Mouse (Mus musculus) myocyte (in vitro differentiated cells): Measurements from ENCODE around the gene Limch1. TPM values are rescaled to one million over a fixed set of nuclear protein-coding genes. Genes with fewer than 3 reads are reported as not detected.

Source experiments
- H3K27me3 ChIP-seq: one replicate; pipeline ENCODE4 v1.6.1; 2011; ENCODE audit not compliant: control insufficient read depth, insufficient read depth, insufficient read length
- H3K36me3 ChIP-seq: one replicate; pipeline ENCODE4 v1.6.1; 2011; ENCODE audit not compliant: control insufficient read depth, insufficient read depth
- H3K4me2 ChIP-seq: one replicate; pipeline ENCODE4 v1.6.1; 2011; ENCODE audit warnings: low read depth, control low read depth
- H3K4me3 ChIP-seq: one replicate; pipeline ENCODE4 v1.5.1; 2011; ENCODE audit warnings: mild to moderate bottlenecking, control low read depth, moderate library complexity
- H3K79me2 ChIP-seq: one replicate; pipeline ENCODE4 v1.6.1; 2011; ENCODE audit not compliant: control insufficient read depth, insufficient read depth
- H3ac ChIP-seq: one replicate; pipeline ENCODE4 v1.6.1; 2011; ENCODE audit not compliant: control insufficient read depth, insufficient read length
- CEBPB ChIP-seq: IDR thresholded peaks from 2 replicates; pipeline ENCODE4 v1.6.1; 2011; ENCODE audit warnings: mild to moderate bottlenecking, moderate library complexity; ENCODE audit not compliant: poor library complexity, insufficient read depth, severe bottlenecking
- E2F4 ChIP-seq: IDR thresholded peaks from one replicate; pipeline ENCODE4 v1.6.1; 2011; ENCODE audit warnings: mild to moderate bottlenecking, control low read depth, moderate library complexity; ENCODE audit not compliant: insufficient read depth
- MAX ChIP-seq: IDR thresholded peaks from one replicate; pipeline ENCODE4 v1.6.1; 2011; ENCODE audit warnings: low read depth, mild to moderate bottlenecking, control low read depth
- MYOD1 ChIP-seq, 3 experiments: IDR thresholded peaks; one replicate each; pipeline ENCODE4 v1.6.1; 2011; ENCODE audit warnings: control low read depth in 2 of 3, low read depth in 2 of 3, mild to moderate bottlenecking in 2 of 3, moderate library complexity in 1 of 3; ENCODE audit not compliant: insufficient read length in 2 of 3, control insufficient read depth in 1 of 3
- MYOG ChIP-seq, 3 experiments: IDR thresholded peaks; one replicate each; pipeline ENCODE4 v1.6.1; 2011; ENCODE audit warnings: control low read depth in 2 of 3, low read depth in 2 of 3, mild to moderate bottlenecking in 2 of 3; ENCODE audit not compliant: insufficient read length in 2 of 3, control insufficient read depth in 1 of 3, insufficient read depth in 1 of 3
- POLR2A ChIP-seq: IDR thresholded peaks from one replicate; pipeline ENCODE4 v1.6.1; 2011; ENCODE audit warnings: low read depth, mild to moderate bottlenecking, control low read depth, moderate library complexity; ENCODE audit not compliant: insufficient read length
- POLR2AphosphoS2 ChIP-seq: IDR thresholded peaks from one replicate; pipeline ENCODE4 v1.6.1; 2011; ENCODE audit warnings: low read depth, control low read depth; ENCODE audit not compliant: insufficient read length
- REST ChIP-seq: IDR thresholded peaks from one replicate; pipeline ENCODE4 v1.6.1; 2011; ENCODE audit warnings: mild to moderate bottlenecking, control low read depth, moderate library complexity; ENCODE audit not compliant: insufficient read depth, insufficient read length
- SRF ChIP-seq: IDR thresholded peaks from one replicate; pipeline ENCODE4 v1.6.1; 2011; ENCODE audit warnings: low read depth; ENCODE audit not compliant: control insufficient read depth, insufficient read length
- TCF12 ChIP-seq: IDR thresholded peaks from one replicate; pipeline ENCODE4 v1.6.1; 2011; ENCODE audit warnings: mild to moderate bottlenecking, control low read depth; ENCODE audit not compliant: poor library complexity, insufficient read depth, severe bottlenecking
- TCF3 ChIP-seq: IDR thresholded peaks from one replicate; pipeline ENCODE4 v1.6.1; 2011; ENCODE audit warnings: low read depth, control low read depth; ENCODE audit not compliant: insufficient read length
- USF1 ChIP-seq: IDR thresholded peaks from one replicate; pipeline ENCODE4 v1.6.1; 2011; ENCODE audit warnings: low read depth, mild to moderate bottlenecking, control low read depth, moderate library complexity
- polyA plus RNA-seq: library from polyadenylated mRNA; unstranded; fragments of >200 nt; fragmentation: generic; extraction: Trizol; gene quantifications from one replicate; pipeline ENCODE4 v1.2.1, GENCODE M21; 2012; ENCODE audit warnings: missing spikeins

Gene Limch1
- polyA plus RNA-seq, 1 experiment: 0.79 TPM

- Histone ChIP-seq H3K79me2 (no peaks in the 10 kb centered on the region), H3K36me3 (no peaks in the 10 kb centered on the region), H3K4me3 (no peak overlapping the region), H3K27me3 (peaks cover 19% of the 10 kb centered on the region), H3K4me2 (no peak overlapping the region), H3ac (no peak overlapping the region)
- no peak for TF ChIP-seq MYOG (IDR thresholded peaks at IDR 0.05; ENCODE audit: control insufficient read depth in 1 of 3, insufficient read depth in 1 of 3, insufficient read length in 2 of 3, low read depth in 2 of 3)
- no peak for TF ChIP-seq REST
- TF ChIP-seq E2F4: no peak
- no peak for TF ChIP-seq TCF12
- TF ChIP-seq POLR2A: no peak
- no peak for TF ChIP-seq USF1
- no peak for TF ChIP-seq MAX
- TF ChIP-seq CEBPB: no peak
- no peak for TF ChIP-seq POLR2AphosphoS2
- no peak for TF ChIP-seq MYOD1 (IDR thresholded peaks at IDR 0.05; ENCODE audit: control insufficient read depth in 1 of 3, insufficient read length in 2 of 3, low read depth in 2 of 3)
- TF ChIP-seq TCF3: no peak
- TF ChIP-seq SRF: no peak
Observed at GRCm38 (mm10) chr5:67103016-67103415, 357.4 kb downstream of the Limch1 start.

GRCm38 (mm10) chr5:67106261-67106660 is 360.6 kb downstream of the Limch1 start:
- Histone ChIP-seq H3K36me3 (no peaks in the 10 kb centered on the region), H3K79me2 (no peaks in the 10 kb centered on the region), H3ac (no peak overlapping the region), H3K27me3 (peaks cover 8% of the 10 kb centered on the region), H3K4me3 (no peak overlapping the region), H3K4me2 (no peak overlapping the region)
- TF ChIP-seq REST (no peak), MYOD1 (IDR thresholded peaks at IDR 0.05; ENCODE audit: control insufficient read depth in 1 of 3, insufficient read length in 2 of 3, low read depth in 2 of 3) (no peak), POLR2AphosphoS2 (no peak), TCF12 (no peak), MYOG (IDR thresholded peaks at IDR 0.05; ENCODE audit: control insufficient read depth in 1 of 3, insufficient read depth in 1 of 3, insufficient read length in 2 of 3, low read depth in 2 of 3) (no peak), SRF (no peak), USF1 (no peak), E2F4 (no peak), TCF3 (no peak), MAX (no peak), CEBPB (no peak), POLR2A (no peak)

Other genes starting within 250 kb of the Limch1 start
- gene Apbb2, start 127.0 kb upstream of the Limch1 start, polyA plus RNA-seq: 19.1 TPM
- gene Uchl1, start 69.7 kb upstream of the Limch1 start, polyA plus RNA-seq: 2.2 TPM